Mouse (Mus musculus): ENCODE results near the gene Col24a1.

GRCm38 (mm10) chr3:145268066-145268465, 24.2 kb upstream of the Col24a1 start:
- TF ChIP-seq POLR2A (IDR thresholded peaks at IDR 0.05; ENCODE audit: extremely low read depth, insufficient read depth, low read length) (no peak), CTCF (IDR thresholded peaks at IDR 0.05; ENCODE audit: low read depth, low read length) (no peak)

All from liver, adult 2 months (tissue).